Mouse (Mus musculus) liver, adult 2 months (tissue): ENCODE measurements around the gene Tmem238l.

Source experiments
- CTCF ChIP-seq: fragments of 200-500 bp; IDR thresholded peaks from 2 replicates; pipeline ENCODE4 v1.5.1; 2011; ENCODE audit warnings: low read depth, low read length, control low read depth
- POLR2A ChIP-seq: fragments of 200-500 bp; IDR thresholded peaks from 2 replicates; pipeline ENCODE4 v1.6.1; 2011; ENCODE audit warnings: low read length, control low read depth; ENCODE audit not compliant: insufficient read depth; ENCODE audit errors: extremely low read depth

DNA sequence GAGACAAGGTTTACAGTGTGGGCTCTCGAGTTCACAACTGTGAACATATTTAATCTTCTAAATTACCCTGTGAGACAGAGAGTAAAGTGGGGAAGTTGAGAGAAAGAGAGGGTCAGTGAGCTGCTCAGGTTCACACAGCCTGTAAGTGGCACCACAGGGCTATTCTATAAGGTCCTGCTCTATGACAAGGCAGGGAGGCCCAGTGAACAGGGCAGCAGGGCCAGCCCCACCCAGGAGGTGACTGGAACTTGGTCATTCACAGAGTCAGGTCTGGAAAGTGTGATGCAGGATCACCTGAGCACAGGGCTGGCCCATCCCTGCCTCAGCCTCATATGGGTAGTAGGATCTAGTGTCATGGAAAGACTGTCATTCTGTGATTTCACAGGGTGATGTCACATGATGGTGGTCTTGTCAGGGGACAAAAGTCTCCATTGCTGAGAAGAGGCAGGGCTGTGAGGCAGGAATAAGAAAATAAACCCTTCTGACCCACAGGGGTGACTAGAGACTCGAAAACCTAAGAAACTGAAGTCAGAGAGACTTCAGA lies 11.1 kb upstream of the Tmem238l start:
- TF ChIP-seq POLR2A: no peak
- no peak for TF ChIP-seq CTCF
